ENCODE assay signal across 11 mouse cellular contexts in genomic region chr4:100910605-100911330, GRCm38 (mm10).
DNase-seq lines count a peak whose midpoint lies in the region; ATAC-seq and TF ChIP-seq lines count a peak whose summit lies in the region.
"Had no signal": no experiment of that assay in that cellular context is flagged by ENCODE, and none has a peak within 500 bp of the region (broad histone marks: within the 10 kb centered on the region; RNA-seq: fewer than 3 reads in every experiment).

No protein-coding gene starts in this region.

- H3K27me3 ChIP-seq in stomach, embryonic 15.5 days (replicated peaks): no peaks in the 10 kb centered on the region
- H3K27me3 ChIP-seq in stomach, postnatal 0 days (ENCODE audit: control insufficient read depth, insufficient read depth, low read length): no peaks in the 10 kb centered on the region
- H3K27me3 ChIP-seq in intestine, postnatal 0 days (replicated peaks; ENCODE audit: control insufficient read depth, insufficient read depth, low read length): no peaks in the 10 kb centered on the region

- H3K9me3 ChIP-seq in stomach, embryonic 15.5 days: no peaks in the 10 kb centered on the region
- H3K9me3 ChIP-seq in stomach, postnatal 0 days (ENCODE audit: control insufficient read depth, low read length): no peaks in the 10 kb centered on the region
- no peaks in the 10 kb centered on the region for H3K9me3 ChIP-seq in intestine, postnatal 0 days (ENCODE audit: control insufficient read depth)

- no peak overlapping the region for H3K4me3 ChIP-seq in stomach, embryonic 15.5 days (replicated peaks)
- no peak overlapping the region for H3K4me3 ChIP-seq in stomach, postnatal 0 days (ENCODE audit: low read depth, low read length)
- H3K4me3 ChIP-seq in intestine, postnatal 0 days (ENCODE audit: low read depth, low read length): no peak overlapping the region

- TF ChIP-seq EP300 in stomach, postnatal 0 days (optimal IDR thresholded peaks at IDR 0.05): no peak

- no peak for ATAC-seq in stomach, embryonic 15.5 days (ENCODE audit: insufficient read depth, low FRiP score, low read depth)
- ATAC-seq in stomach, postnatal 0 days (ENCODE audit: low FRiP score, low TSS enrichment): no peak
- ATAC-seq in intestine, postnatal 0 days: no peak

- no peak overlapping the region; the same call in 1 of the 2 replicates for H3K4me2 ChIP-seq in stomach, embryonic 15.5 days
- no peak overlapping the region for H3K4me2 ChIP-seq in stomach, postnatal 0 days (replicated peaks; ENCODE audit: low read depth)
- H3K4me2 ChIP-seq in intestine, postnatal 0 days (replicated peaks; ENCODE audit: low read depth): peak overlapping the region; percentile 35

- H3K4me1 ChIP-seq in stomach, embryonic 15.5 days: peaks cover 12% of the 10 kb centered on the region
- H3K4me1 ChIP-seq in stomach, postnatal 0 days (replicated peaks; ENCODE audit: control insufficient read depth, insufficient read depth): no peaks in the 10 kb centered on the region; the same call in 1 of the 2 replicates
- H3K4me1 ChIP-seq in intestine, postnatal 0 days (replicated peaks; ENCODE audit: control insufficient read depth, insufficient read depth, low read length): no peaks in the 10 kb centered on the region; the same call in 1 of the 2 replicates

- peak; percentile 60 for DNase-seq in embryo, embryonic 10 days (ENCODE audit: low spot score)
- no peak for DNase-seq in embryo, embryonic 9.5 days (ENCODE audit: extremely low spot score)
- DNase-seq in stomach, postnatal 0 days (ENCODE audit: low spot score): no peak
- no peak for DNase-seq in right cerebral cortex, adult 2 months (ENCODE audit: low spot score in 2 of 2)
- no peak for DNase-seq in ovary, postnatal 36 days (ENCODE audit: low spot score)
- DNase-seq in cerebellum, adult 11-12 months: no peak
- DNase-seq: adrenal gland, postnatal 14 days; right cerebral cortex, postnatal 4 days had no signal

- 27% methylated on average over 11 of the region's 11 CpGs for WGBS in stomach, embryonic 15.5 days
- 28% methylated on average over 11 of the region's 11 CpGs for WGBS in stomach, postnatal 0 days
- WGBS in intestine, postnatal 0 days: 31% methylated on average over 11 of the region's 11 CpGs

- H3K9ac ChIP-seq in stomach, embryonic 15.5 days: no peak overlapping the region
- H3K9ac ChIP-seq in stomach, postnatal 0 days (ENCODE audit: low read length): no peak overlapping the region
- H3K9ac ChIP-seq in intestine, postnatal 0 days (ENCODE audit: low read depth, low read length): no peak overlapping the region
- H3K9ac ChIP-seq: liver, embryonic 14.5 days had no signal

- TF ChIP-seq CTCF in stomach, postnatal 0 days (IDR thresholded peaks at IDR 0.05; ENCODE audit: low read depth): no peak
- no peak for TF ChIP-seq CTCF in intestine, postnatal 0 days (IDR thresholded peaks at IDR 0.05; ENCODE audit: low read depth)

- 0 out of 2 replicates have a peak overlapping the region, but pooled peaks have one; percentile 3 for H3K27ac ChIP-seq in stomach, embryonic 15.5 days
- H3K27ac ChIP-seq in stomach, postnatal 0 days (replicated peaks): no peak overlapping the region; the same call in 1 of the 2 replicates
- peak overlapping the region; percentile 69 for H3K27ac ChIP-seq in intestine, postnatal 0 days (ENCODE audit: low read depth, low read length)
- H3K27ac ChIP-seq: liver, embryonic 14.5 days had no signal

- H3K36me3 ChIP-seq in stomach, embryonic 15.5 days: no peaks in the 10 kb centered on the region
- H3K36me3 ChIP-seq in stomach, postnatal 0 days (ENCODE audit: control insufficient read depth, insufficient read depth, low read length): no peaks in the 10 kb centered on the region
- H3K36me3 ChIP-seq in intestine, postnatal 0 days (ENCODE audit: control insufficient read depth, insufficient read depth): no peaks in the 10 kb centered on the region
